Mouse (Mus musculus) monocyte, adult 2 months (primary cell): ENCODE data around the gene Hoxa9.
A peak's percentile ranks its signal among the peaks of the same experiment; 100 is the strongest.

Source experiments
- DNase-seq, 2 experiments: peaks; one replicate each; pipeline ENCODE4 v3.0.0; 2022; ENCODE audit warnings: low spot score in 2 of 2, low read depth in 1 of 2

Hoxa9 gene

GRCm38 (mm10) chr6:52261751-52262462 is 31.0 kb upstream of the Hoxa9 start:
- DNase-seq = no peak

DNA sequence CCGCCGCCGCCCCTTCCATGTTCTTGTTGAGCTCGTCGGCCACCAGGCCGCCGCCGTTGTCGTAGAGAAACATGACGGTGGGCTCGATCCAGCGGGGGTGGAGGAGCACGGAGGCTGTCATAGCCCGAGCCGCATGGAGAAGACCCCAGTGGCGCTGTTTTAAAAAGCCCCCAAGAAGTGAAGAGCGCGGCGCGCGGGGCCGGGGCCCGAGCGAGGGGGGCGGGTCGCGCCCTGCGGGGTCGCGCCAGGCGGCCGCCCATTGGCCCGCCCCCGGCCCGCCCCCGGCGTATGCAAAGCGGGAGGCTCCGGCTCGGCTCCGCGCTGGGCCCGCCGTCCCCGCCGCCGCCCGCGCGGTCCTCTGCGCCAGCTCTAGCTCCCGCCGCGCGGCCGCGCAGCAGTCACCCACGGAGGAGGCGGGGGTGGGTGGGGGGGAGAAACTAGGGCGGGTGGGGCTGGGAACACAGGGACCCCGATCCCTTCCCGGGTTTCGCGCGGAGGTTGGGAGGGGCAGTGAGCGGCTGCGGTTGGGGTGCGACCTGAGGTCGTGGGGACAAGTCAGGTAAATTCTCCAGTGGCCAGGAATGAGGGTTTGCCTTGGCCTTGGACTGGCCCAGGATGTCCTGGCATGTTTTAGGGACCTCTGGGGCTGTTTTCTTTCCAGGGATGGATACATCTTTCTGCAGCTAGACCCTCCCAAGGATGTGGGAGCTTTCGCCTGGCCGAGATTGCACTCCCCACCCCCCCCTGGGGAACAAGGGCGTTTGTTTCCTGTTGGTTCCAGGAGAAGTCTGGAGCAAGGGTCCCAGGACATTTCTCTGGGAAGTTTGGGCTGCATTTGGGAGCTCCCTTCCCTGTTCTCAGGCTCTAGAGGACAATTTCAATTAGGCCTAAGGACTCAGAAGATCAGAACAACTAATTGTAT is 30.0 kb upstream of the Hoxa9 start, which contains the start of gene Hoxa13:
Hoxa13 (minus strand) TSS at position 227 of the 922 bp plus-strand sequence.
- DNase-seq = no peak

GRCm38 (mm10) chr6:52259811-52260261 is 28.9 kb upstream of the Hoxa9 start:
- DNase-seq = no peak

DNA sequence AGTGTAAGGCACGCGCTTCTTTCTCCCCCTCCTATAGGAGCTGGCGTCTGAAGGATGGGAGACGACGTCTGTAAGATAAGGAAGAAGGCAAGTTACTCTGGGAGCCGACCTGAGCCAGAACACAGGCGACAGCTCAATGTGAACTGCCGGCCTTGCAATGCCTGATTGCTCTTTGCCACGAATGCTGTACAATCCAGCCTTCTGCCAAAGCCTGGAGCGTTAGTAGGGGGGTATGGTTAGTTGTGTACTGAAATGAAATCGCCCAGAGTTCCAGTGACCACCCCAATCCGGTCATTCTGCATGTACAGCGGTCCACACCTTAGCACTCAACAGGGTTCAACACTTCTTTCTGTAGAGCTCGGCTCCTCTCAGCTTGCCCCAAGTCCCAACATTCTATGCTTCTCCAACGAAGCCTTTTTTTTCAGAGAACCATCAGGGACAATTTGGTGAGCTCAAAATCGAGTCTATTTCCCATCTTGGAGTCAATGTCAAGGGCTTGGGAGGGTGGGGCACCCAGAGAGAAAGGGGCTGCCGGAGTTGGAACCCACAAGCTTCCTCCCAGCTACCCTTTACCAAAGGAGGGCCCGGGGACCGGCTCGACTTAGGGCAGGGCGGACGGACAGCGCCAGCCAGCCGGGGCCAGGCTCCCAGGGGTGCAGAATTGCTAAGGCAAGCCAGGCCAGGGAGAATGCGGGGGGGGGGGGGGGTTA is 28.3 kb upstream of the Hoxa9 start:
- DNase-seq = no peak

- peak in 1 of 2 experiments; percentile 65 for DNase-seq
Measured at GRCm38 (mm10) chr6:52256956-52257355, 26.1 kb upstream of the Hoxa9 start.

GRCm38 (mm10) chr6:52253511-52254500 is 22.9 kb upstream of the Hoxa9 start:
- DNase-seq = peak in 1 of 2 experiments; percentile 13

DNA sequence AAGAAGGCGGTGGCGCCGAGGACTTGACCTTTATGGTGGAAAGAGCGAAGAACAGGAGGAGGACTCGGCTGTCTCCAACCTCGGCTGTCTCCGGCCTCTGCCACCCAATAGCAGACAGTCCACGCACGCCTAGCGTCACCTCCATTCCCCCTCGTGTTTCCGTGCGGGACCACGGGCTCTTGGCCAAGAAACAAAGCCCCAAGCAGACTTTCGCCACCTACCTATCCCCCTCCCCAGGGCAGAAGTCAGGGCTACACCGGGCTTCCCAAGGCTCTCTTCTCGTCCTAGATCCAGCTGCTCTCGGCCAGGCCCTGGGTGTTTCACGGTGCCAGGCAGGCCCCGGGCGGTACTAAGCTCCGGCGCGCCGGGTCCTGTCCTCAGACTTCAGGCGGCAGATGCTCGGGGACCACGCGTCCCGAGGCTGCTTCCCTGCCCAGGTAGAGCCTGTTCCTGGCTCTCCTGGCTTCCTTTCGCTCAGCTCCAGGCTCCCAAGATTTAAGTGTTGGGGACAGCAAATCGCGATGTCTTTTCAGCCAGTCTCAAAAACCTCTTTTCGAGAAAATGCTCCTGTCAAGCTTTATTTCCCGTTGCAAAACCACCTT is 22.0 kb upstream of the Hoxa9 start:
- DNase-seq = no peak

- DNase-seq = no peak
Measured at GRCm38 (mm10) chr6:52252016-52252774, 21.3 kb upstream of the Hoxa9 start.

DNA sequence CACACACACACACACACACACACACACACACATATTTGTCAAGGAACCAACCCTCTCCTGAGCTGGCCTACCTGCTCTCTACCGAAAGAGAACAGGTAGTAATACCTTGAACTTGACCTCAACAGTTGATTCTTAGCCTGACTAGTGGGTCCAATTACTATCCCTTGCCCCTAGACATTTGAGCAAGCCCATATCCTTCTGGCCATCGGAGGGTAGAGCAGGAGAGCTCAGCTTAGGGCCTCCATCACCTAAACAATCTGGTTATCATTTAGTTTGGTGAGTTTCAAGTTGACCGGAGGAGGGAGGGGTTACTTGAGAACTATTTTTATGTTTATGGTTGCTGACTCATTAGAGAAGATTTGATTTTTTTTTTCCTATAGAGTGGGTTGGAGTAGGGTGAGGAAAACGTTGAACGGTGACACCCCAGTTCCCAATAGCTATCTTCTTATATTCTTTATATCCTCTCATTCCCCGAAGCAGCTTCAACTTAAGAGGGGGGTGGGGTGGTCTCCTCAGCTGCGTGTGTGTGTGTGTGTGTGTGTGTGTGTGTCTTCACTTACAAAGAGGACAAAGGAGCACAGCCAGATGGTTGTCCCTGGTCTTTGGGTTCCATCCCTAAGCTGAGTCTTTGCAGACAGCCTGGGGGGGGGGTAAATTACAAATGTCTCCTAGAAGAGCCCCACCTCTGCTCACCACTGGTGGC is 20.4 kb upstream of the Hoxa9 start:
- no peak for DNase-seq

DNA sequence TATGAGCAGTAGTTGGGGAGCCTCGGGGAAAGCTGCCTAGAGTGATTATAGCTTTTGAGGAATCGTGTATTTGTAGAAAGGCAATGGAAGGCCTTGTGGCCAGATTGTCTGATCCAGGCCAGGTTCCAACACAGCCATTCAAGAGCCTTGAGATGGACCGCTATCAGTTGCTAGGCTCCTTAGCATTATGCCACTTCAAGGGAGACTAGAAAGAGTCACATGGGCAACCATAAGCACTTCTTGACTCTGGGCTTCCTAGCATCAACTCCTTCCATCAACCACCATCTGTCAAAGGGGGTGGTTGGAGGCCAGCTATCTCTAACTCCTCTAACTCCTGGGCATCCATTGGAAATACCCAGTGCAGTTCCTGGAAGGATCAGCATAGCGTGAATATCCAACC is 18.9 kb upstream of the Hoxa9 start:
- no peak for DNase-seq

DNA sequence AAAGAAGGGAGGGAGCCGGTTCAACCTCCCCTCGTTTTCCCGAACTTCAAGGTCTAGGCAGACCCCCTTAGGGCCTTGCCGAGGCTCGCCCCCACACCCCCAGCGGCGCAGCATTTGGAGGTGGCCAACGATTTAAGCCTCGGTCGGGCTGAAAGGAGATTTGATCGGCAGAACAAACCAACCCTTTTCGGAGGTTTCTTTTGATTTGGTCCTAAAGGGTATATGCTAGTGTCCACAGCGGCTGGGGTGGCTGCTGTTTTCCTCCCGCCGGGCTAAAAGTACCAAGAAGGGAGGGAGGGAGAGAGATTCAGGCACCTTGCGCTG is 18.5 kb upstream of the Hoxa9 start:
- no peak for DNase-seq

GRCm38 (mm10) chr6:52248638-52249414 is 17.9 kb upstream of the Hoxa9 start:
- DNase-seq = no peak

DNA sequence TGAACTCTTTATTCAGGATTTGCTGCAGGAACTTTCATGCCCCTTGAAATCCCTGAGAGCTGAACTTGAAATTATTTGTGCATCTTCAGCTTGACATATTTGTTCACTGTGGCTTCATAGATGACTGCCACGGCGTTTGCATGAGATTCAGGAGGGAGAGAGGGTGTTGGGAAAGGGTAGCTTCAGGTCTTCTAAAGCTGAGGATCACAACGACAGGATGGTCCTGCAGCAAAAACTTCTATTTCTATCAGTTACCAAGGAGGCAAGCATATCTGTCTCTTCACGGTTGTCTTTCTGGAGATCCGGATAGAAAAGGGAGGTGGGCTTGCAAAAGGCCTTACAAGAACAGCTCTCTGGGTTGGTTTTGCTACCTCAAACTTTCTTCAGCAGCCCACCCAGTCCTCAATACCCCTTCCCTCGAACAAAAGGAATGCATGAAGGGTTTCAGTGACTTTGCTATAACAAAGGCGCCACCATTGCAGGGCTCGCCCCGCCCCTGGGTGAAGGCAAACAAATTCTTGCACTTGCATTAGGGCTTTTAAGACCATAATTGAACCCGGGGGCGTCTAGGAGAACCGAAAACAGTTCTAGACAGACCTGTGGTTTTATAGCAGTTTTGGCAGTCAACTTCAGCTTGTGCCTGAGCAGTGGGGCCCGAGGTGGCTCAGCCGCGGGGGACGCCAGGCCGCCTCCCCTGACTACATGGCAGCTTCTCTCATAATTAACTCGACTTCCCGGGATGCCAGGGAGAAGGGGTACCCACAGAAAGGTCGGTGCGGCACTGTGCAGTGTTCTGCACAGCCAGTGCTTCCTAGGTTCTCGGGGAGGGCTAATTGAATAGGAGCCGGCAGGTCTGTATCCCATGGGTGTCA is 17.1 kb upstream of the Hoxa9 start:
- no peak for DNase-seq

DNA sequence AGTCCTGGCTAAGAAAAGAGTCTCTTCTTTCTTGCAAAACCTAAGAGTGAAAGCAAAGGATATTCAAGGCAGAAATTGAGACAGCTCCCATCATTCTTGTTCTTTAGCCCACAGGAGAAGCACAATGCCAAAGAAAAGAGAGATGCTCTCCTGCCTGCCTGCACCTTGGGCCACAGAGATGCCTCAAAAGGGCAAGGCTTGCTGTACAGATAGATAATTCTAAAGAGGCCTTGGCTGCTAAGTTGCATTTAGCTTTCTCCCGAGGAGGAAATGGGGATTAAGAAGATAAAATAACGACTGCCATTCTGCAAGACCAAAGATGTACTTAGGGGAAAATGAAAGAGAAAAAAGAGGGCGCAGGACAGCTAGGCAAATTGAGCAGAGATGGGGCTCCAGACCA is 16.0 kb upstream of the Hoxa9 start:
- no peak for DNase-seq

- no peak for DNase-seq
Measured at GRCm38 (mm10) chr6:52246403-52246803, 15.5 kb upstream of the Hoxa9 start.

DNA sequence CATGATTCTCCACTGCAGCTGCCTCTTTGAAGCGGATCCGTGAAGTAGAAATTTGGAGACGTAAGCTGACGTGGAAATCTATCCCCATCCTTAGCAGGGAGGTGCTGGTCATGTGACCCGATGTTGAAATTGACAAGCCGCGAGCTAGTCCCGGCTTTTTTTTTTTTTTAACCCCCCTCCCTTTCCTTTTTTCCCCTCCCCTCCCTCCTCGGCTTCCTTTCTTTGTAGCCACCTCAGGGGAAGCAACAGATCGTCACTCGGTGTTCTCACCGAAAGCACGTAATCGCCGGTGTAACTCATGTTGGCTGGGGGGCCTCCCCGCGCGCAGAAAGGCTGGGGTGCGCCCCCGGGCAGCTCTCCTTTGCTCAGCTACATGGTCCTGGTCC is 14.9 kb upstream of the Hoxa9 start, which contains the start of gene Hoxa11:
Hoxa11 (minus strand) TSS at position 54 of the 386 bp plus-strand sequence.
- DNase-seq = no peak
